Mouse (Mus musculus) kidney, adult 2 months (tissue): ENCODE data around the gene Trarg1.

Experiments used
- CTCF ChIP-seq: fragments of 200-500 bp; conservative IDR thresholded peaks from 2 replicates; pipeline ENCODE4 v1.5.1; 2011; ENCODE audit warnings: low read depth, mild to moderate bottlenecking, control low read depth, low read length, moderate library complexity, mixed read lengths; ENCODE audit not compliant: insufficient read depth, insufficient read length
- POLR2A ChIP-seq: fragments of 200-500 bp; IDR thresholded peaks from one replicate; pipeline ENCODE4 v1.6.1; 2011; ENCODE audit warnings: low read depth, low read length, control low read depth

GRCm38 (mm10) chr11:76723911-76724310 is 44.3 kb downstream of the Trarg1 start:
- TF ChIP-seq CTCF = no peak
- TF ChIP-seq POLR2A = no peak
